In genomic region chr6:94084752-94085151, GRCm38 (mm10) we compare ENCODE assay signal across 17 mouse cellular contexts.
DNase-seq lines count a peak whose midpoint lies in the region; ATAC-seq lines count a peak whose summit lies in the region.
"Had no signal": no experiment of that assay in that cellular context is flagged by ENCODE, and none has a peak within 500 bp of the region (broad histone marks: within the 10 kb centered on the region; RNA-seq: fewer than 3 reads in every experiment).

No protein-coding gene starts in this region.

- no peaks in the 10 kb centered on the region for H3K27me3 ChIP-seq in forebrain, embryonic 15.5 days
- no peaks in the 10 kb centered on the region for H3K27me3 ChIP-seq in midbrain, embryonic 14.5 days (ENCODE audit: control insufficient read depth, insufficient read depth, low read length)
- H3K27me3 ChIP-seq in liver, embryonic 11.5 days (replicated peaks; ENCODE audit: control insufficient read depth, insufficient read depth, low read length) = no peaks in the 10 kb centered on the region
- H3K27me3 ChIP-seq: liver, embryonic 15.5 days; neural tube, embryonic 15.5 days had no signal

- no peaks in the 10 kb centered on the region for H3K9me3 ChIP-seq in forebrain, embryonic 15.5 days
- H3K9me3 ChIP-seq in midbrain, embryonic 14.5 days (ENCODE audit: control insufficient read depth, low read length) = no peaks in the 10 kb centered on the region
- no peaks in the 10 kb centered on the region for H3K9me3 ChIP-seq in liver, embryonic 11.5 days (ENCODE audit: control insufficient read depth, low read length)
- H3K9me3 ChIP-seq: liver, embryonic 15.5 days; neural tube, embryonic 15.5 days had no signal

- H3K4me2 ChIP-seq in forebrain, embryonic 15.5 days (replicated peaks) = no peak overlapping the region
- H3K4me2 ChIP-seq in midbrain, embryonic 14.5 days (ENCODE audit: low read length) = no peak overlapping the region
- no peak overlapping the region for H3K4me2 ChIP-seq in liver, embryonic 11.5 days
- H3K4me2 ChIP-seq: liver, embryonic 15.5 days; neural tube, embryonic 15.5 days had no signal

- WGBS in forebrain, embryonic 15.5 days = 7% methylated on average over 5 of the region's 5 CpGs
- WGBS in midbrain, embryonic 14.5 days = 3% methylated on average over 5 of the region's 5 CpGs
- WGBS in liver, embryonic 11.5 days = 66% methylated on average over 5 of the region's 5 CpGs

- H3K9ac ChIP-seq in forebrain, embryonic 15.5 days (replicated peaks) = no peak overlapping the region
- H3K9ac ChIP-seq in midbrain, embryonic 14.5 days (replicated peaks; ENCODE audit: low read length) = no peak overlapping the region
- H3K9ac ChIP-seq in liver, embryonic 11.5 days (ENCODE audit: low read depth, low read length) = no peak overlapping the region
- H3K9ac ChIP-seq: liver, embryonic 15.5 days; neural tube, embryonic 15.5 days had no signal

- H3K27ac ChIP-seq in forebrain, embryonic 15.5 days (replicated peaks) = 0 out of 2 replicates have a peak overlapping the region, but pooled peaks have one; percentile 17
- 0 out of 2 replicates have a peak overlapping the region, but pooled peaks have one; percentile 42 for H3K27ac ChIP-seq in midbrain, embryonic 14.5 days (replicated peaks; ENCODE audit: low read depth, low read length)
- H3K27ac ChIP-seq in liver, embryonic 11.5 days (ENCODE audit: low read depth, low read length) = no peak overlapping the region
- H3K27ac ChIP-seq: liver, embryonic 15.5 days; neural tube, embryonic 15.5 days; stomach, postnatal 0 days had no signal

- peaks cover 12% of the 10 kb centered on the region for H3K4me1 ChIP-seq in forebrain, embryonic 15.5 days
- peaks cover 7% of the 10 kb centered on the region; the same call in 1 of the 2 replicates for H3K4me1 ChIP-seq in midbrain, embryonic 14.5 days (ENCODE audit: control insufficient read depth, insufficient read depth, low read length)
- peaks cover 10% of the 10 kb centered on the region; the same call in 1 of the 2 replicates for H3K4me1 ChIP-seq in liver, embryonic 11.5 days (replicated peaks; ENCODE audit: control insufficient read depth, insufficient read depth, low read length)
- H3K4me1 ChIP-seq: liver, embryonic 15.5 days; neural tube, embryonic 15.5 days had no signal

- no peaks in the 10 kb centered on the region for H3K36me3 ChIP-seq in forebrain, embryonic 15.5 days
- no peaks in the 10 kb centered on the region for H3K36me3 ChIP-seq in midbrain, embryonic 14.5 days (ENCODE audit: control insufficient read depth, insufficient read depth, low read length)
- H3K36me3 ChIP-seq in liver, embryonic 11.5 days (ENCODE audit: control insufficient read depth, insufficient read depth, low read length) = no peaks in the 10 kb centered on the region
- H3K36me3 ChIP-seq: liver, embryonic 15.5 days; neural tube, embryonic 15.5 days had no signal

- peak; percentile 8 to 14 for DNase-seq in cerebellum, postnatal 14 days
- DNase-seq in cerebellum, adult 9-10 months = no peak
- peak; percentile 27 for DNase-seq in kidney, postnatal 10 days
- DNase-seq in kidney, postnatal 36 days = no peak
- peak; percentile 73 for DNase-seq in midbrain, embryonic 14.5 days
- DNase-seq in ovary, adult 18-20 months (ENCODE audit: low spot score) = no peak
- DNase-seq in liver, embryonic 11.5 days (ENCODE audit: low spot score) = no peak
- DNase-seq: adrenal gland, postnatal 25 days; gastrocnemius, postnatal 10 days; kidney, adult 18-20 months; layer of hippocampus, postnatal 36 days; lung, postnatal 14 days; thymus, postnatal 25 days had no signal

- ATAC-seq in forebrain, embryonic 15.5 days (replicated peaks) = peak; percentile 61
- ATAC-seq in midbrain, embryonic 14.5 days (ENCODE audit: low FRiP score, low TSS enrichment) = peak; percentile 17; the same call in 1 of the 2 replicates
- ATAC-seq in liver, embryonic 11.5 days (replicated peaks; ENCODE audit: low FRiP score) = no peak

- no peak overlapping the region for H3K4me3 ChIP-seq in forebrain, embryonic 15.5 days
- H3K4me3 ChIP-seq in midbrain, embryonic 14.5 days (replicated peaks; ENCODE audit: low read depth, low read length) = no peak overlapping the region
- no peak overlapping the region for H3K4me3 ChIP-seq in liver, embryonic 11.5 days (ENCODE audit: low read depth, low read length)
- H3K4me3 ChIP-seq: liver, embryonic 15.5 days; neural tube, embryonic 15.5 days had no signal

Comparison
In these comparisons a context has a peak if more than half of its experiments do, and no peak if none do; other contexts are left out.
1. DNase-seq: peak in cerebellum, postnatal 14 days (2 of 2), kidney, postnatal 10 days (single experiment) and midbrain, embryonic 14.5 days (single experiment); none in cerebellum, adult 9-10 months (single experiment), kidney, postnatal 36 days (0 of 2), ovary, adult 18-20 months (single experiment) and liver, embryonic 11.5 days (single experiment).